Mouse (Mus musculus): Measurements from ENCODE around the gene Arih1.

GRCm38 (mm10) chr9:59464293-59464692 is 22.1 kb downstream of the Arih1 start:
- TF ChIP-seq CTCF (IDR thresholded peaks at IDR 0.05; ENCODE audit: borderline replicate concordance, insufficient read depth, low read length) (no peak), POLR2A (IDR thresholded peaks at IDR 0.05; ENCODE audit: low read depth, low read length) (no peak)
